Mouse (Mus musculus) megakaryocyte progenitor cell, adult 5-6 weeks (primary cell): ENCODE results near the gene Scn2a. TPM values are rescaled to one million over a fixed set of nuclear protein-coding genes. Genes with fewer than 3 reads are reported as not detected.

ENCODE experiments used
- ATAC-seq: replicated peaks from 2 replicates; pipeline ENCODE4 v1.8.0; 2016; ENCODE audit warnings: mild to moderate bottlenecking, moderate TSS enrichment, inconsistent platforms; ENCODE audit not compliant: poor library complexity
- total RNA-seq, 2 experiments: library from RNA; stranded (forward) in 1 of 2; stranded (reverse) in 1 of 2; fragments of 157-497, 149-512 nt in 1 of 2; fragments of 200-1000 nt in 1 of 2; gene quantifications; 2 replicates each; pipeline versions ENCODE4 v1.2.3 to v1.2.4; 2015 to 2017

Gene Scn2a
- total RNA-seq (2015) = not detected in 2 replicates
- not detected in 2 replicates for total RNA-seq (2017)

DNA sequence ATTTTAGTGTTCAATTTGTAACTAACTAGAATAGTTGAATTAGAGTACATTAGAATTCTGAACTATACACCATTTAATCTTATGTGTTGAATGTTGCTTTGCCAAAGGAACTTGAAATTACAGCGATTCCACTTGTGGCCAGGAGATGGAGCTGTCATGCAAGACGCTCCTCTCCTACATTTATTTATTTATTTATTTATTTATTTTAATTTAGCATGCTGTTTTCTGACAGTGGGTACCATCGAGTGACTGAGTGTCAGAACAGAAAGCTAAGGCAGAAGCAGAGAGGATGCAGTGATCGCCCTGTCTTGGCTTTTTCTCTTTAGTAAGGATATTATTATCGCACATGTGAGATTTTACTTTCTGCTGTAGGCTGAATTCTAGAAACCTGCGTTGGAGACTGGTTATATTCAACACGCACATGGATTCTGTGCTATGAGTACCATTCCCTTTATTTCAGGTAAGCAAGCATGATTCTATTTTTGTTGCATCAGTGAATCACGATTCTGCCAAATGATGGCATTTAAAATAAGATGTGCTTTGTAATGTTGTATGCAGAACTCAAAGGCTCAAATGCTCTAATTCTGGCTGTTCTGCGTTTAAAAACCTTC is at the start of gene Scn2a:
Gene Scn2a, plus strand, starts transcription at position 216 of the 611 bp plus-strand sequence.
- ATAC-seq = peak; percentile 73

DNA sequence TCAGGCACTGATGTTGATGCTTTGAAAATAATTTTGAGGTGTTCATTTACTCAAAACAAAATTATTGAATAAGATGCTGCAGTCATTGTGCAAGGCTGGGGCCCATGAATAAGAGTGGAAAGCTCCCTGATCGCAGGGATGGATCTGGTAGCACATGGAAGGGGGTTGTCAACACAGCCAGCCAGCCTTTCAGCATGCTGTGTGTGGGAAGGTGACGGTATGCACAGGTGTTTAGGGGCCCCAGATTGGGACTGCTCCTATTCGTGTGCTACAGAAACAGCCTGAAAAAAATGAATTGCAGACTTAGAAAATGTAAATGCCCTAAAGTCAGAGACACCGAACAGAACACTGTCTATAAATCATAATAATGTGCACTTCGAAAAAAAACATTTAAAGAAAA is 32.9 kb upstream of the Scn2a start:
- ATAC-seq = no peak

DNA sequence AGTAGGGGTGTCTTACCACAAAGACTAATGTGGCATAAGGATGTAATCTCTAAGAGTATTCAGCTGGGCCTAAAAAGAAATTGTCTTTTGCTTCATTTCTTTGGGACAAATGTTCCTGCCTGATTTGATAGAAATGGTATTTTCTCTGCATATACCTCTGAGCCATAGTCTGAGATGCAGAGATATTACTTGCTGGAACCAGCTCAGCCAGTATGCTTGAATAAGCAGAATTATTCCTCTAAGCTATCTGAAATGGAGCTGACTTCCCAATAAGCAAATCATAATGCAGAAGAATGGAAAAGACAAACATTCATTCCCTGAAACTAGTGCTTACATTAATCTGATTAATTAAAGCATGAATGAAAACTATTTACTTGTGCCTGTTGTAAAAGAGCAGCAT is 12.8 kb upstream of the Scn2a start:
- no peak for ATAC-seq

DNA sequence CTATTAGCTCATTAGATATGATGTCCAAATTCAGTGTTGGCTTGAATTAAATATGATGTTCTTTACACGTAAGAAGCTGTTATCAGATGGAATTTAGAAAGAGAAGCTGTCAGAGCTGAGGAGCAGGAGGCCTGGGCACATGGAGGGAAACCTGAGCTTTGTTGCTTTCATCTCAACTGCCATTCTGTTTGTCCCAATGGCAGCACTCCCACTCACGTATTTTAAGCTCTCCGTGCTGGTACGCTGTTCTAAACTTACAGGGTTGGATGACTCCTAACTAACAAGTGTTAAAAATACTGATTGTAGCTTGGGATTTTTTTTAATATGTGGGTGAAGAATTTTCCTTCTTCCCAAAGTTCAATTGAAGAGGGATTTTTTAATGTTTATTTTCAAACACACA is 8.7 kb upstream of the Scn2a start:
- no peak for ATAC-seq

DNA sequence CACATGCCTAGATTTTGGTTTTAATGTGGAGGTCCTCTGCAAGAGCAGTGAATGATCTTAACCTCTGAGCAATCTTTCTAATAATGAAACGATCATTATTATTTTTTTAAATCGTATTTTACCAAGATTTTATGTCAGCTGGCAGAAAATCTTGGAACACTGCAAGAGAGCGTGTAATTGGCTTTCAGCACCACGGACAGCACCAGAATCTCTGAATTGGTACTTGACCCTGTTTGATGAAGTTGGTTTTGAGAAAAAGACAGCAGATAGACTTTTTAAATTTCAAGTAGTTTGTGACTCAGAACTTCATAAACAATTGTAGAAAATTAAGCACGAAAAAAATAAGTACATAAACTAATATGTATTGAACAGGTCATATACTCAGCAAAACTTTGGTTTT is 790 bp upstream of the Scn2a start:
- ATAC-seq = 0 out of 2 replicates have a peak, but pooled peaks have one; percentile 50

DNA sequence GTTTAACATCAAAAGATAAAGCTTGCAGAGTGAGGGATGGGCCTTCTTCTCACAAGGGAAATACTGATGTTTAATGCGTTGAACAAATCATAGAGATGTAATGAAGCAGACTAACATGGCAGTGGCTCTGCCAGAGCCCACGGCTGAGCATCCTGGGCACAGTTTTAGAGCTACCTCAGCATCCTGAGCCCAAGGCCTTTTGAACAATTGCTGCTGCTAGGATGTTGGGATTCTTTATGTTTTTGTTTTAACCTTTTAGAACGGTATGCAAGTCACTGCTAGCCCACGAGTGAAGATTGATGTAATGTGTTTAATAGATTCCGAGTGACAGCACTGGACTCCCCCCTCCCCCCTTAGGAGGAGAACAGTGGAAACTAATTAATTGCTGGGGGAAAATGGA is 683 bp downstream of the Scn2a start:
- ATAC-seq = no peak

DNA sequence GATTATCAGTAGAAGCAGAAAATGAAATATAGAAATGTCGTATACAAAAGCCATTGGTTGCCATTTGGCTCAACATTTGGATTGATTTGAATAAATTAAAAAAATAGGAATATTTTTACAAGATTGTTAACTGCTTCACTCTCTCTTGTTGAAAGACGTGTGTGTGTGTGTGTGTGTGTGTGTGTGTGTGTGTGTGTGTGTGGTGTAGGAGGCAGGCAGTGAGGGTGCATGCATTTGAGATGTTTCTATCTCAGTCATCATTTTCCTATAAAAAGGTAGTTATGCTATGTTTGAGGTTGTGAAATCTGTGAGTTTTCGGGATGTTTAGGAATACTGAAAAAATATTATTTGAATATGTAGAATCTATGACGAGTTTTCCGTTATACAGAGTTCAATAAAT is 1.3 kb downstream of the Scn2a start:
- no peak for ATAC-seq

DNA sequence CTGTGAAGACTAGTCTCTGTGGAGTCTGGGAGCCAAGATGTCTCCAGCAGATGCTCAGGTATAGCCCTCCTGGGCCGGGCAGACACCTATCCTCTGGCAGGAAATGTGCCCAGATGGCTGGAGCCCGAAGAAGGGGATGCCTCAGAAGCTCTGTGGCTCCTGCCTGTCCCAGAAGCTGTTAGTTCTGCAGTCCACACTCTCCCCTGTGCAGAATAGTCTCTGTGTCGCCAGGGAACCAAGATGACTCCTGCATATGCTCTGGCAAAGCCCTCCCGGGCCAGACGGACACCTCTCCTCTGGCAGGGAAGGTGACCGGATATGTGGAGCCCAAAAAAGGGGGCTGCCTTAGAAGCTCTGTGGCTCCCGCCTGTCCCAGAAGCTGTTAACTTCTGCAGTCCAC is 32.1 kb downstream of the Scn2a start:
- ATAC-seq = no peak

DNA sequence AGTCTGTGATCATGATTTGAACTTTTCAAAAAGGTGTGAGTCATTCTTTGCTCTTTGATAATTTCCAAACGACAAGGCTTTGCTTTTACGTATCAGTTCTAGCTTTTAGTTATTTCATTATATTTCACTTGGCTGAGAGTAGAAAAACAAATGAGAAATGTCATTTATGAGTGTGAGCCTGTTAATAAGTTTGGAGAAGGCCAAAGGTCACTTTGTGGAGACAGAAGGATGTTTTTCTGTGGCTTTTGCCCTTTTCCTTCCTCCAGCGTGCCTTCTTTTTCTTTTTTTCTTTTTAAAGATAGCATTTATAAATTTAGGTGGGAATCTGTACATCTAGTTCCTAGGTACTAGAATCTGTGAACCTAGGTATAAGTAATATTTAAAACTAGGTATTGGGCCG is 36.5 kb downstream of the Scn2a start:
- ATAC-seq = no peak

DNA sequence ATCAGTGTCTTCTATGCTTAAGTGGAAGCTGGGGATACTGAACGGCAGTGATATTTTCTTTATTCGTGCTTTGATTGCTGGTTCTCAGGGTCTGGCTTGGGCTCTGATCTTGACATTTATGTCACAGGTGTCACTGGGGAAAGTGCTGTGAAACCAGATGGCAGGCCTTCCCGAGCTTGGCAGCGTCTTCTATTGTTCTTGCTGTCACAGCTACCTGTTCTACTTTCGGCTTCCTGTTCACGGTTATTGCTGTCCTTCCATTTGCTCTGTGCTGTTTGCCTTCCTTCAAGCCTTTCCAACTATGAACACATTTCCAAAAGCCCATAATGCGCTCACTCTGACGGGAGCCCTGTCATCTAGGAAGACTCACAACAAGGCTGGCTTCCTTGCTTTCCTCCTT is 37.9 kb downstream of the Scn2a start:
- ATAC-seq = no peak

DNA sequence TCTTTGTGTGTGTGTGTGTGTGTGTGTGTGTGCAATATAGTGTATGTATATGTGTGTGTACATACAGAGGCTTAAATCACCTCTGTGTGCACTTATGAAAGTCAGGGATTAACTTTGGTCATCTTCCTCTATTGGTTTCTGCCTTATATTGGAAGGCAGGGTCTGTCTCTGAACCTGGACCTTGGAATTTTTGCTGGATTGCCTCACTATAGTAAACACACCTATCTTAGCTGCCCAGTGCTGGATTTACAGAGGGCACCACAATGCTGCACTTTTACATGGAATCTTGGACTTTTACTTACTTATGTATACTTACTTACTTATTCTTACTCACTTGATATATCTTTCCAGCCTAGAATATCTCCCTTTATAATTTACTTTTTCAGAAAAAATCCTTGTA is 43.3 kb downstream of the Scn2a start:
- ATAC-seq = no peak

DNA sequence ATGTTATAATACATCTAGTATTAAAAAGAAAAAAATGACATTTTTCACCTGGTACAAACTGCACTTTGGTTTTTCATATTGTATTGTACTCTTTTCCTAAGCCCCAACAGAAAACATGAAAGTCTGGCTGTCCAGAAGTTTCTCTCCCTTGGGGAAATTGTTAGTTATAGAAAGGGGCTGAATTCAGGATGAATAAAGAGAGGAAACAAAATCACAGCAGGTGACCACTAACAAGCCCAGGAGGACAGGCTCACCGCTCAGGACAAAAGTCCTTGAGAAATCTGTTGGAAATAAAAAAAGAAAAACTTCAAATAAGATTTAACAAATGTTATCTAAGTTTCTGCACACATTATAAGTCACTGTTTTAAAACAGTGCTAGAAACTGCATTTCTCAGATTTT is 43.9 kb downstream of the Scn2a start:
- ATAC-seq = no peak

DNA sequence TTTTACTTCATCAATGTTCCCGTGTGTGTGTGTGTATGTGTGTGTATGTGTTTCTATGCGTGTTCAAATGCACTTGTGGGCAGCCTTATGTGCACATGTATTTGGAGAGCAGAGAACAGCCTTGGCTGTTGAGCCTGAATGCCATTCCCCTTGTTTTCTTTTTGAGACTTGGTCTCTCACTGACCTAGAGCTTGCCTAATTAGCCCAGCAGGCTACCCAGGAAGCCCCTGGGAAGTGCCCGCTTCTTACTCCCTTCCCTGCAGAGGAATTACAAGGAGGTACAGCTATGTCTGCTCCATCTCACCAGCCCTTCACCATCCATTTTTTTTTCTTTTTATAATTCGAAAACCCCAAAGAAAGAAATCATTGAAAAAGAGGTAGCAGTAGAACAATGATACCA is 44.6 kb downstream of the Scn2a start:
- ATAC-seq = no peak

DNA sequence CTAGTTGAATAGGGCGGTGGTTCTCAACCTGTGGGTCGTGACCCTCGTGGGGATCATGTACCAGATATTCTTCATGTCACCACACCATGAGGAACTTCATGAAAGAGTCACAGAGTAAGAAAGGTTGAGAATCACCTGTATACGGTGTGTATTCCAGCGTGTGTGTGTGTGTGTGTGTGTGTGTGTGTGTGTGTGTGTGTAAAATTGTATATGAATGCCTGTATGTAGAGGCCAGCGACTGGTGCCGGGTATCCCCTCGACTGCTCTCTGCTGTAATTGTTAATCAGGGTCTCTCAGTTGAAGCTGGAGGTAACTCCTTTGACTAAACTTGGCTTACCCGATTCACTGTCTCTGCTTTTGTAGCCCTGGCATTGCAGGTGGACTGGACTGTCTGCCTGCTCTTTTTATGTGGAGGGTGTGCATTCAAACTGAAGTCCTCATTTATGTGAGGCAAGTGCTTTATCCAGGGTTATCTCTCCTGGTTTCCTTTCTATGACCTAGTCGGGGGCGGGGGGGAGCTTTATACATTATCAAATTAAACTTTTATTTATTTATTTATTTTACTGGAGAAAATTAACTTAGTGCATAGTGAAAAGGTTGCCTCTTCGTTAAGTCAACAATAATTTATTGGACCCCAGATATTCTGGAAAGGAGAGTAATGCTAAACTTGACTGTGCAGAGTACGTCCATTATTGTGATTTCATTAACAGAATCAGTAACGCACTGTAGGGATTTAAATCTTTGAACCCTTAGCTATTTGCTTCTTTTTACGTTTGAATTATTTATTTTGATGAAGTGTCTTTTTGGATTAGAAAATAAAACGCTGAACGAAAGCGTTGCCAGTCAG is 47.2 kb downstream of the Scn2a start:
- ATAC-seq = peak; percentile 15; the same call in 1 of the 2 replicates

DNA sequence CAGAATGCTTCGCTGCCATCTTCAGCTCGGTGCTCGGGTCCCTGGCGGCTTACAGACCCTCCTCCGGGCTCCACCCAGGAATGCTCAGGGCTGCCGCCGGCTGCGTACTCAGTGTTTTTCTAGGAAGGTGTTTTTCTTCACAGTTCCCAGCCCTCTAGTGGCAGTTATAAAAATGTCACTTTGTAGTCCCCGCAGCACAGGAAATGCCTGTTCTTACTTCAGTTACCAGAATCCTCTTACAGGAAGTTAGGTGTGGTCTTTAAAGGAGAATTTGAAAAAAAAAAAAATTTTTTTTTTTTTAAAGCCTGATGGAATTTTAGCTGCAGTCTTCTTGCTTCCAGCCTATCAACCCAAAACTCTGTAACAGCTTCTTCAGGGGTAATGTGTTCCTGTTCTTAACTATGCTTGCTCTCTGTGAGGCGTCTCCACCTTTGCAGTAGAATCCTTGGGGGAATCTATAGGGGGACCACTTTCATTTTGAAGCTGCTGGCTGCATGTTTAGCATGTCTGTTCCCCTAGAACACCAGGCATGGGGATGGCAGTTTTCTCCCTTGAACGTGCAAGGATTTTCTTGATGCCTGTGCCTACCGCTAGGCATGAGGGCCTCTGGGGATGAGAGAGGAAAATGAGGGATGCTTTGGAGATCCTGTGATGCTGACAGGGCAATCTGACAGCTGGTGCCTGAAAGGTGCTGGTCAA is 48.0 kb downstream of the Scn2a start:
- ATAC-seq = peak; percentile 98

DNA sequence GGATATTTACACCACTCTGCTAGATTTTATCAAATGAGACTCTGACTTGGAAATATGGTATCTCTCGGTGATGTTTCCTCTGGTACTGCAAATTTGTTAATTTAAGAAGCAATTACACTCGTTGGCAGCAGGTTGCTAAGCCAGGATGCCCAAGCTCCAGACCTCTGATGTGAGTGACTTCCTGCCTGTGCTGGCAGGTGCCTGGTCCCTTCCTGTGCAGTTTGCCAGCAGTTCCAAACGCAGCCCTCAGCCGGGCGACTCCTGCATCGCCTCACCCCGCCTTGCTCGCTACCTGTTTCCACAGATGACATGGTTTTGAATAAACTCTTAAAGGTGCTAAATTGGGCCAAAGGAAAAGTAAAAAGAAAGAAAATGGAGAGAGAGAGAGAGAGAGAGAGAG is 49.0 kb downstream of the Scn2a start:
- no peak for ATAC-seq

DNA sequence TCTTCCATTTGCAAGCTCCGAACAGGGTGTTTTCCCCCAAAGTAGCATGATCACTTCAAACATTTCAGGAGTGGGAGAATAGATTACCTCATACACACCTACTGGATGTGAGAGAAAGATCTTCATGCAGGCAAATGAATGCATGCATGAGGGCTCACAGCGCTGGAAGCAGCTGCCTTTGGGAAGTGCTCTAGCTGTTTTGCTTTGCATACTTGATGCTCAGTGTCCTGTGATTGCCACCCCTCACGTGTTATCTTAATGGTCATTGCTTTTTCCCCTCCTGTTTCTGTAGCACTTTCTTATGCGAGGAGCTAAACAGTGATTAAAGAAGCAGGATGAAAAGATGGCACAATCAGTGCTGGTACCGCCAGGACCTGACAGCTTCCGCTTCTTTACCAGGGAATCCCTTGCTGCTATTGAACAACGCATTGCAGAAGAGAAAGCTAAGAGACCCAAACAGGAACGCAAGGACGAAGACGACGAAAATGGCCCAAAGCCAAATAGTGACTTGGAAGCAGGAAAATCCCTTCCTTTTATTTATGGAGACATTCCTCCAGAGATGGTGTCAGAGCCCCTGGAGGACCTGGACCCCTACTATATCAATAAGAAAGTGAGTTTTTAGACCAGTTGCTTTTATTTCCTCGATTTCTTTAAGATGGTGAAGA is 49.7 kb downstream of the Scn2a start:
- no peak for ATAC-seq

DNA sequence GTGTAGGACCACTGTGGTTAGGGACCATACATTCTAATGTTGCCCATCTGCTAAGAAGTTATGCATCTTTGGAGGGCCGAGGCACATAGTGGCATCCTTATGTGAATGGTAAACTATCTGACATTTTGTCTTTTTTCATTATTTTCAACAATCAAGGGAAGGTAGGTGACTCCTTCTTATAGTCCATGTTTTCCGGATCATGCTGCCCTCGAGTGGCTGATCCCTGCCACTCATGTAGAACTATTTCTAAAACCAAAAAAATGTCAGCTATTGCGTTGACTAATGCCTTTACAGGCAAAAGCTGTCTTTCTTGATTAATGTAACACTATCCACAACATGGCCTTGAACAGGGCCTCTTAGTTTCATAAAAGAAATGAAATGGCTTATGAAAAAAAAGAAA is 59.0 kb downstream of the Scn2a start:
- no peak for ATAC-seq

DNA sequence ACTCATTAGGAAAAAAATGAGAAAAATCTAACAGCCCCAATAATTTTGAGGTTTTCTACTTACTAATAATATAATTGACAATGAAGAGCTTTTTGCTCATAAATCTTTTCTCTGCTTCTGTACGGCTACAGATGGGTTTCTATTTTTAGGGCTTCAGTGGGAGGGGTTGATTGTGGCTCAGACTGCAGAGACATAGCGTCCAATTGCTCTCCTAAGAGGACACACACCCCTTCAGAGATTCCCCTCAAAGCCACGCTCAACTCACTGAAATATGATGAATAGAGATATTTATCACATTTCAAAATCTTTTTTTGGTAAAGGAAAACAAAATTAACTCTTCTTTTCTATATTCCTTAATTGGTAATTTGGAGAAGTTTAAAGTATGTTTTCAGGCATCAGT is 64.6 kb downstream of the Scn2a start:
- ATAC-seq = no peak

DNA sequence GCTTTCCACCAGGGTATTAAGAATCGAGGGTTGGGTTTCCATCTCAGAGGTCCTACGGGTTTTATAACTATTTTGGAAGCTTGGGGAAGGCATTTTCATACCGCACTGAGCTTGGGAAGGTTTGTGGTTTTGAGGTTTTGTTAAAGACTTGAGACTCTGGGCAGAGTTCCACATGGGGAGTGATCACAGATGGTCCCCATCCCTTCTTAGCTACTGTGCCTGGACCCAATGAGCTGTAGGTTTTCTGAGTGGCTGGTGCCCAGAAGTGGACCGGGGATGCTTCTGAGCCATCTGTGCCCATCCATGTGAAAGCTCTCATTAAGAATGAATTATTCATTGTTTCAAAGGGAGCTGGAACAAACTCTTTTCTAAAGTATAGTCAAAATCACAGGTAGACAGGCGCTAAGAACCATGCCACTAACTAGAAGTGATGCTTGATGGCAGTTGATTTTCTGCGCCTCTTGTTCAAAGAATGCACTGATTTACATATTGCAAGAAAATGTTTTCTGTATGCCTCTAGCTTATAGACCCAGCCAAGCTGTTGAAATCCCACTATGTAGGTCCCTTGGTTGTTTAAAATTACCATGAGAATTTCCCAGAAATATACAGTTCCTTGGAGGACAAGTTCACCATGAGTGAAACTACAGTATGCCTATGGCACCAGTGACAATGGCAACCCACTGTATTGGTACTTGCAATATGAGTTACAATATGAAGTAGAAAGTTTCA is 70.0 kb downstream of the Scn2a start:
- ATAC-seq = no peak

DNA sequence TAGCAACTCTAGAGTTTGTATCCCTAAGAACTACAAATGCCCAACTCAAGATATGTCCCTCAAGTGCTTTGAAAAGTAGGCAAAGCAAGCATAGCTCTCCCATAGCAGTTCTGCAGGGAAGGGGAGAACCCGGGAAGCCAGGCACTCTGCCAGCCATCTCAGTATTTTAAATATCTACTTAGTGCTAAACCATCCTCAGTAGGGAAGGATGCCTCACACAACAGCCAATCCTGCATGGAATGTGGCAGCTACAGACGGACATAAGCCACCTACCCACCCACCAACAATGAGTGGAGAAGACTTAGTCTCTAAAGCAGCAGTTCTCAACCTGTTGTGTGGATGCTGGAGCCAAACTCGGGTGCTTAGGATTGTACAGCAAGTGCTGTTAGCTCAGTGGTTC is 73.9 kb downstream of the Scn2a start:
- ATAC-seq = no peak
